Mouse (Mus musculus) intestine, embryonic 16.5 days (tissue): ENCODE data around the gene 0610009B22Rik. TPM values are rescaled to one million over a fixed set of nuclear protein-coding genes. Genes with fewer than 3 reads are reported as not detected.
A peak's percentile ranks its signal among the peaks of the same experiment; 100 is the strongest.
"Not testable (repeated sequence)": the region's sequence is repeated elsewhere in the genome, so short reads cannot be mapped to it uniquely, and the experiment has no call there.

Experiments
- ATAC-seq: fragments of 200-750 bp; cut with Nextera tagmentation; 2 replicates; pipeline ENCODE4 v1.8.0; 2017; ENCODE audit warnings: moderate TSS enrichment, moderate library complexity
- H3K27ac ChIP-seq: fragments of 300-500 bp; sonication (generic); 2 replicates; pipeline ENCODE4 v1.5.1; 2014; ENCODE audit warnings: mild to moderate bottlenecking, low read length
- H3K27me3 ChIP-seq: fragments of 300-500 bp; sonication (generic); replicated peaks from 2 replicates; pipeline ENCODE4 v1.6.1; 2014; ENCODE audit warnings: low read length, control low read depth, mixed read lengths; ENCODE audit not compliant: control insufficient read depth, insufficient read depth
- H3K36me3 ChIP-seq: fragments of 300-500 bp; sonication (generic); 2 replicates; pipeline ENCODE4 v1.6.1; 2014; ENCODE audit warnings: low read length, control low read depth; ENCODE audit not compliant: control insufficient read depth, insufficient read depth
- H3K4me1 ChIP-seq: fragments of 300-500 bp; sonication (generic); 2 replicates; pipeline ENCODE4 v1.6.1; 2014; ENCODE audit warnings: low read length, control low read depth, mixed read lengths; ENCODE audit not compliant: control insufficient read depth, insufficient read depth
- H3K4me2 ChIP-seq: fragments of 300-500 bp; sonication (generic); 2 replicates; pipeline ENCODE4 v1.6.1; 2014; ENCODE audit warnings: low read depth, low read length, control low read depth
- H3K4me3 ChIP-seq: fragments of 300-500 bp; sonication (generic); 2 replicates; pipeline ENCODE4 v1.5.1; 2014; ENCODE audit warnings: mild to moderate bottlenecking, low read length
- H3K9ac ChIP-seq: fragments of 300-500 bp; sonication (generic); 2 replicates; pipeline ENCODE4 v1.6.1; 2014; ENCODE audit warnings: low read depth, low read length
- H3K9me3 ChIP-seq: fragments of 300-500 bp; sonication (generic); 2 replicates; pipeline ENCODE4 v1.6.1; 2016; ENCODE audit warnings: low read length, control low read depth; ENCODE audit not compliant: control insufficient read depth
- WGBS: fragments of 180-500 bp; shearing (Covaris S2); extraction: QIAGEN DNeasy Blood & Tissue Kit; methylation state at CpG from one replicate; pipeline ENCODE4 v1.1.7; 2014; 5-methylcytosine and 5-hydroxymethylcytosine counted together
- polyA plus RNA-seq: library from polyadenylated mRNA; unstranded; fragments of >200 nt; fragmentation: Nextera tagmentation; extraction: Ambion mirVana; gene quantifications from 2 replicates; pipeline ENCODE4 v1.2.1, GENCODE M21; 2015

Gene 0610009B22Rik
- polyA plus RNA-seq, 1 experiment from 2014 or later = 103 TPM

- Histone ChIP-seq H3K36me3 (no peaks in the 10 kb centered on the region), H3K4me3 (no peak overlapping the region), H3K9ac (no peak overlapping the region), H3K9me3 (no peaks in the 10 kb centered on the region), H3K4me2 (no peak overlapping the region), H3K27ac (no peak overlapping the region), H3K4me1 (no peaks in the 10 kb centered on the region), H3K27me3 (no peaks in the 10 kb centered on the region)
- 91% methylated on average over 7 of the region's 7 CpGs for WGBS
- no peak for ATAC-seq
These were observed 17.8 kb downstream of the 0610009B22Rik start for GRCm38 (mm10) chr11:51670846-51671245.

GRCm38 (mm10) chr11:51664747-51665146 is 23.9 kb downstream of the 0610009B22Rik start:
- H3K36me3 ChIP-seq, H3K4me1 ChIP-seq, H3K9ac ChIP-seq, ATAC-seq, H3K4me2 ChIP-seq, H3K27me3 ChIP-seq, H3K27ac ChIP-seq, H3K9me3 ChIP-seq, H3K4me3 ChIP-seq: not testable (repeated sequence)
- WGBS = 96% methylated on average over 7 of the region's 7 CpGs

- H3K4me3 ChIP-seq = no peak overlapping the region
- H3K9me3 ChIP-seq = no peaks in the 10 kb centered on the region
- no peak overlapping the region for H3K27ac ChIP-seq
- ATAC-seq = no peak
- no peaks in the 10 kb centered on the region for H3K36me3 ChIP-seq
- no peak overlapping the region for H3K9ac ChIP-seq
- no peaks in the 10 kb centered on the region for H3K27me3 ChIP-seq
- H3K4me2 ChIP-seq = no peak overlapping the region
- H3K4me1 ChIP-seq = peaks cover 6% of the 10 kb centered on the region; the same call in 1 of the 2 replicates
- 76% methylated on average over 7 of the region's 7 CpGs for WGBS
These were observed 26.0 kb downstream of the 0610009B22Rik start for GRCm38 (mm10) chr11:51662632-51663031.

GRCm38 (mm10) chr11:51661867-51662365 is 26.8 kb downstream of the 0610009B22Rik start:
- peaks cover 6% of the 10 kb centered on the region; the same call in 1 of the 2 replicates for H3K4me1 ChIP-seq
- H3K4me2 ChIP-seq = no peak overlapping the region
- H3K27me3 ChIP-seq = no peaks in the 10 kb centered on the region
- H3K9ac ChIP-seq = no peak overlapping the region
- no peaks in the 10 kb centered on the region for H3K9me3 ChIP-seq
- H3K27ac ChIP-seq = no peak overlapping the region
- ATAC-seq = no peak
- 85% methylated on average over 16 of the region's 16 CpGs for WGBS
- no peaks in the 10 kb centered on the region for H3K36me3 ChIP-seq
- no peak overlapping the region for H3K4me3 ChIP-seq

- ATAC-seq = peak; percentile 78; the same call in 1 of the 2 replicates
- no peak overlapping the region for H3K4me3 ChIP-seq
- no peaks in the 10 kb centered on the region for H3K9me3 ChIP-seq
- H3K36me3 ChIP-seq = no peaks in the 10 kb centered on the region
- 43% methylated on average over 6 of the region's 6 CpGs for WGBS
- H3K27ac ChIP-seq = no peak overlapping the region
- H3K27me3 ChIP-seq = no peaks in the 10 kb centered on the region
- peaks cover 6% of the 10 kb centered on the region; the same call in 1 of the 2 replicates for H3K4me1 ChIP-seq
- no peak overlapping the region for H3K9ac ChIP-seq
- H3K4me2 ChIP-seq = no peak overlapping the region
These were observed 30.0 kb downstream of the 0610009B22Rik start for GRCm38 (mm10) chr11:51658705-51659104.

- H3K9me3 ChIP-seq = no peaks in the 10 kb centered on the region
- H3K27ac ChIP-seq = no peak overlapping the region
- no peaks in the 10 kb centered on the region for H3K36me3 ChIP-seq
- no peak for ATAC-seq
- no peak overlapping the region for H3K9ac ChIP-seq
- no peaks in the 10 kb centered on the region for H3K27me3 ChIP-seq
- H3K4me1 ChIP-seq = peaks cover 6% of the 10 kb centered on the region; the same call in 1 of the 2 replicates
- no peak overlapping the region for H3K4me2 ChIP-seq
- H3K4me3 ChIP-seq = no peak overlapping the region
- WGBS = 59% methylated on average over 7 of the region's 7 CpGs
These were observed 30.4 kb downstream of the 0610009B22Rik start for GRCm38 (mm10) chr11:51658291-51658690.

- Histone ChIP-seq H3K4me3 (no peak overlapping the region), H3K36me3 (no peaks in the 10 kb centered on the region), H3K9ac (no peak overlapping the region), H3K27me3 (no peaks in the 10 kb centered on the region), H3K4me1 (peaks cover 6% of the 10 kb centered on the region; the same call in 1 of the 2 replicates), H3K27ac (no peak overlapping the region), H3K4me2 (no peak overlapping the region), H3K9me3 (no peaks in the 10 kb centered on the region)
- ATAC-seq = no peak
- 86% methylated on average over 10 of the region's 10 CpGs for WGBS
These were observed 31.7 kb downstream of the 0610009B22Rik start for GRCm38 (mm10) chr11:51656798-51657521.

- Histone ChIP-seq H3K4me2 (no peak overlapping the region), H3K36me3 (no peaks in the 10 kb centered on the region), H3K4me1 (peaks cover 11% of the 10 kb centered on the region), H3K27me3 (no peaks in the 10 kb centered on the region), H3K27ac (no peak overlapping the region), H3K9me3 (no peaks in the 10 kb centered on the region), H3K9ac (no peak overlapping the region), H3K4me3 (no peak overlapping the region)
- 93% methylated on average over 3 of the region's 3 CpGs for WGBS
- no peak for ATAC-seq
These were observed 33.8 kb downstream of the 0610009B22Rik start for GRCm38 (mm10) chr11:51654891-51655290.

GRCm38 (mm10) chr11:51653736-51654135 is 34.9 kb downstream of the 0610009B22Rik start:
- Histone ChIP-seq H3K4me1 (peaks cover 18% of the 10 kb centered on the region), H3K4me3 (no peak overlapping the region), H3K4me2 (no peak overlapping the region), H3K36me3 (no peaks in the 10 kb centered on the region), H3K9me3 (no peaks in the 10 kb centered on the region), H3K27ac (no peak overlapping the region), H3K9ac (no peak overlapping the region), H3K27me3 (no peaks in the 10 kb centered on the region)
- no peak for ATAC-seq
- WGBS = 84% methylated on average over 6 of the region's 6 CpGs
